Mouse (Mus musculus): ENCODE results near the gene Casp2.

The Casp2 gene

GRCm38 (mm10) chr6:42282865-42283528 is 18.2 kb downstream of the Casp2 start:
- DNase-seq (ENCODE audit: extremely low spot score), result no peak

- DNase-seq (ENCODE audit: extremely low spot score), result no peak
Measured at GRCm38 (mm10) chr6:42286448-42286847, 21.7 kb downstream of the Casp2 start, which contains the start of gene Clcn1. Clcn1 (plus strand) TSS chr6:42286685.

- DNase-seq (ENCODE audit: extremely low spot score), result no peak
Measured at GRCm38 (mm10) chr6:42287562-42287961, 22.8 kb downstream of the Casp2 start.

- no peak for DNase-seq (ENCODE audit: extremely low spot score)
Measured at GRCm38 (mm10) chr6:42293327-42293726, 28.5 kb downstream of the Casp2 start.

- DNase-seq (ENCODE audit: extremely low spot score), result no peak
Measured at GRCm38 (mm10) chr6:42295549-42296094, 30.8 kb downstream of the Casp2 start.

GRCm38 (mm10) chr6:42299362-42299761 is 34.6 kb downstream of the Casp2 start:
- DNase-seq (ENCODE audit: extremely low spot score), result no peak

GRCm38 (mm10) chr6:42309816-42310378 is 45.1 kb downstream of the Casp2 start:
- no peak for DNase-seq (ENCODE audit: extremely low spot score)

- no peak for DNase-seq (ENCODE audit: extremely low spot score)
Measured at GRCm38 (mm10) chr6:42310427-42311053, 45.8 kb downstream of the Casp2 start.

GRCm38 (mm10) chr6:42318293-42318692 is 53.5 kb downstream of the Casp2 start:
- DNase-seq (ENCODE audit: extremely low spot score), result no peak

- DNase-seq (ENCODE audit: extremely low spot score), result peak; percentile 6
Measured at GRCm38 (mm10) chr6:42323371-42324066, 58.7 kb downstream of the Casp2 start.

GRCm38 (mm10) chr6:42324067-42324481 is 59.3 kb downstream of the Casp2 start:
- peak; percentile 64 for DNase-seq (ENCODE audit: extremely low spot score)

GRCm38 (mm10) chr6:42324482-42325267 is 59.9 kb downstream of the Casp2 start, which contains the start of gene Fam131b:
Fam131b (minus strand) TSS chr6:42324643.
- DNase-seq (ENCODE audit: extremely low spot score), result peak; percentile 71

GRCm38 (mm10) chr6:42325268-42325609 is 60.5 kb downstream of the Casp2 start:
- DNase-seq (ENCODE audit: extremely low spot score), result peak; percentile 86

GRCm38 (mm10) chr6:42326509-42326908 is 61.7 kb downstream of the Casp2 start:
- DNase-seq (ENCODE audit: extremely low spot score), result no peak

GRCm38 (mm10) chr6:42328757-42329156 is 64.0 kb downstream of the Casp2 start:
- no peak for DNase-seq (ENCODE audit: extremely low spot score)

GRCm38 (mm10) chr6:42330216-42330615 is 65.4 kb downstream of the Casp2 start:
- no peak for DNase-seq (ENCODE audit: extremely low spot score)

- DNase-seq (ENCODE audit: extremely low spot score), result no peak
Measured at GRCm38 (mm10) chr6:42330946-42331345, 66.2 kb downstream of the Casp2 start.
